Mouse (Mus musculus): ENCODE data around the gene Ckap4.

- no peak for TF ChIP-seq CTCF (IDR thresholded peaks at IDR 0.05; ENCODE audit: extremely low read depth, insufficient read depth, insufficient read length, insufficient replicate concordance)
- TF ChIP-seq POLR2A (IDR thresholded peaks at IDR 0.05; ENCODE audit: low read depth, low read length), result no peak
Measured at GRCm38 (mm10) chr10:84532191-84532889, 1.5 kb downstream of the Ckap4 start.
